Mouse (Mus musculus): ENCODE measurements around the gene Mboat7. TPM values are rescaled to one million over a fixed set of nuclear protein-coding genes. Genes with fewer than 3 reads are reported as not detected.
A peak's percentile ranks its signal among the peaks of the same experiment; 100 is the strongest.
"Not testable (repeated sequence)": the region's sequence is repeated elsewhere in the genome, so short reads cannot be mapped to it uniquely, and the experiment has no call there.

The Mboat7 gene
- polyA plus RNA-seq, 1 experiment from 2014 or later, result 60.8 TPM

- H3K4me3 ChIP-seq, result peak overlapping the region; percentile 93
- H3K9me3 ChIP-seq, result no peaks in the 10 kb centered on the region
- H3K9ac ChIP-seq, result peak overlapping the region; percentile 94
- H3K4me1 ChIP-seq, result peaks cover 5% of the 10 kb centered on the region
- ATAC-seq (ENCODE audit: insufficient number of reproducible peaks, insufficient read depth, low FRiP score, low TSS enrichment), result no peak
- H3K27ac ChIP-seq, result peak overlapping the region; percentile 57; the same call in 1 of the 2 replicates
- peak overlapping the region; percentile 73 for H3K4me2 ChIP-seq (replicated peaks)
- no peaks in the 10 kb centered on the region for H3K27me3 ChIP-seq
- H3K36me3 ChIP-seq, result peaks cover 30% of the 10 kb centered on the region
- 37% methylated on average over 6 of the region's 6 CpGs for WGBS
These were observed 12.6 kb upstream of the Mboat7 start for GRCm38 (mm10) chr7:3705911-3706310.

DNA sequence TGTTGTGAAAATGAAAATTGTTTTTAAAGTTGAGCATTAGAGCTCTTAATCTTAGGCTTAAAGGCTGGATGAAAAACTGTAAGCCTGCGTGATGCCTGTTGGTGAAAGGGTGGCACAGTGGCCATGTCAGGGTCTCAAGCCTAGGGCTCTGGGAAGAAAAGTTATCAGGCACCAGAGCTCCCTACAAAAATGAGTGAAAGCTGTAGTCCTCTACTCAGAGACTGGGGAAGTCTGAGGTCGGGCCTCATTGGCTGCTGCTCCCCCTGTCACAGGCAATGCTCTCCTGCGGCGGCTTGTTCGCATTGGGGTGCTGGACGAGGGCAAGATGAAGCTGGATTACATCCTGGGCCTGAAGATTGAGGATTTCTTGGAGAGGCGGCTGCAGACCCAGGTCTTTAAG is 12.1 kb upstream of the Mboat7 start:
- H3K9me3 ChIP-seq; ATAC-seq (ENCODE audit: insufficient number of reproducible peaks, insufficient read depth, low FRiP score, low TSS enrichment); H3K27me3 ChIP-seq; H3K4me1 ChIP-seq: not testable (repeated sequence)
- Histone ChIP-seq H3K9ac (peak overlapping the region; percentile 94), H3K36me3 (peaks cover 34% of the 10 kb centered on the region), H3K27ac (peak overlapping the region; percentile 94; the same call in 1 of the 2 replicates), H3K4me3 (peak overlapping the region; percentile 93), H3K4me2 (replicated peaks) (peak overlapping the region; percentile 73)
- WGBS, result 3% methylated on average over 7 of the region's 7 CpGs

- WGBS, result under 1% methylated on average over 20 of the region's 20 CpGs
- Histone ChIP-seq H3K36me3 (peaks cover 44% of the 10 kb centered on the region), H3K4me1 (peaks cover 5% of the 10 kb centered on the region), H3K27ac (peak overlapping the region; percentile 94), H3K27me3 (no peaks in the 10 kb centered on the region), H3K9me3 (no peaks in the 10 kb centered on the region), H3K4me3 (peak overlapping the region; percentile 93), H3K9ac (peak overlapping the region; percentile 94), H3K4me2 (replicated peaks) (peak overlapping the region; percentile 73)
- peak; percentile 43; the same call in 1 of the 2 replicates for ATAC-seq (ENCODE audit: insufficient number of reproducible peaks, insufficient read depth, low FRiP score, low TSS enrichment)
These were observed 11.2 kb upstream of the Mboat7 start for GRCm38 (mm10) chr7:3704475-3704874.

DNA sequence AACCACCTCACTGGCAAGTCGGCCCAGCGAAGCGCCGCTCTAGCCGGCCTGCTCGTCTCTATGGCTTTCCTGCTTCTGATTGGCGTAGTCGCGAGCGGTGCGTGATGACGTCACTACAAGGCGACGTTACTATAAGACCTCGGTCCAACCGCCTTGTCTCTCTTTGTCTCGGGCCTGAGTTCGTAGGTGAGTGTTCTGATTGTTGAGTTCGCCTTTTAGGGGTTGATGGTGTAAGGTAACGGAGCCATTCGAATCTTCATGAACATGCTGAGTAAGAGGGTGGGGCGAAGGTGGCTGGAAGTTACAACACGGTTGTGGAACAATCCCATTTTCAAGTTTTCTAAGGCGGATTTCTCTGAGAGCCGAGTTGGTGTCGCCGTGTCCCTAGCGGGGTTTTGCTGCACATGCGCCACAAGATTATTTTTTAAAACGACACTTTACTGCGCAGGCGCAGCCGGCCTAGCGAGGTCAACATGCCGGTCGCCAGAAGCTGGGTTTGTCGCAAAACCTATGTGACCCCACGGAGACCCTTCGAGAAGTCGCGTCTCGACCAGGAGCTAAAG is 10.6 kb upstream of the Mboat7 start, which contains the start of gene Rps9:
Gene Rps9 (plus strand): TSS at position 115 of the 563 bp plus-strand sequence.
- peak within 1 kb of the TSS; percentile 73 for H3K4me2 ChIP-seq (replicated peaks)
- H3K4me1 ChIP-seq, result peaks cover 5% of the 10 kb centered on the region
- H3K4me3 ChIP-seq, result peak within 1 kb of the TSS; percentile 93
- under 1% methylated on average over 42 of the region's 42 CpGs for WGBS
- peak within 1 kb of the TSS; percentile 94 for H3K27ac ChIP-seq
- ATAC-seq (ENCODE audit: insufficient number of reproducible peaks, insufficient read depth, low FRiP score, low TSS enrichment), result peak; percentile 87
- peak within 1 kb of the TSS; percentile 94 for H3K9ac ChIP-seq
- no peaks in the 10 kb centered on the region for H3K9me3 ChIP-seq
- no peaks in the 10 kb centered on the region for H3K27me3 ChIP-seq
- peaks cover 48% of the 10 kb centered on the region for H3K36me3 ChIP-seq

GRCm38 (mm10) chr7:3703148-3703878 is 10.0 kb upstream of the Mboat7 start:
- 20% methylated on average over 6 of the region's 6 CpGs for whole genome bisulfite sequencing
- H3K27ac ChIP-seq, result peak overlapping the region; percentile 94; the same call in 1 of the 2 replicates

DNA sequence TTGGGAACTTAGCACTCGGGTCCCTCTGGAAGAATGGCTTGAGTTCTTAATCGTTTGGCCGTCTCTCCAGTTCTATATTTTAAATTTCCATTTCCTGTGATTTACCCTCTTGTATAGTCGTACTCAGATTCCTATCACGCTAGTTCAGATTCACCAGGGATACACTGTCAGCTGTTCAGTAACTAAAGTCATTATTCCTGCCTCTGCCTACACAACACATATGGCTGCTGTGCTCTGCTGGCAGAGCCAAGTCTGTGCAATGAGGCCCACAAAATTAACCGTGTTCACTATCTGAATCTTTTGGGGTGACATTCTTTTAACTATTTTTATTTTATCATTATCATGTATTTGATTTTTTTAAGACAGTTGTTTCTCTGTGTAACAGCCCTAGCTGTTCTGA is 5.1 kb upstream of the Mboat7 start:
- H3K36me3 ChIP-seq, result peaks cover 49% of the 10 kb centered on the region
- no peak for ATAC-seq (ENCODE audit: insufficient number of reproducible peaks, insufficient read depth, low FRiP score, low TSS enrichment)

More at GRCm38 (mm10) chr7:3703148-3703878, 10.0 kb upstream of the Mboat7 start:
- H3K4me3 ChIP-seq, result peak overlapping the region; percentile 93
- H3K9ac ChIP-seq, result peak overlapping the region; percentile 94
- no peaks in the 10 kb centered on the region for H3K9me3 ChIP-seq
- no peaks in the 10 kb centered on the region for H3K27me3 ChIP-seq
- peaks cover 55% of the 10 kb centered on the region for H3K36me3 ChIP-seq
- peak overlapping the region; percentile 42 for H3K4me2 ChIP-seq (replicated peaks)
- ATAC-seq (ENCODE audit: insufficient number of reproducible peaks, insufficient read depth, low FRiP score, low TSS enrichment), result peak; percentile 22; the same call in 1 of the 2 replicates
- H3K4me1 ChIP-seq, result peaks cover 5% of the 10 kb centered on the region

DNA sequence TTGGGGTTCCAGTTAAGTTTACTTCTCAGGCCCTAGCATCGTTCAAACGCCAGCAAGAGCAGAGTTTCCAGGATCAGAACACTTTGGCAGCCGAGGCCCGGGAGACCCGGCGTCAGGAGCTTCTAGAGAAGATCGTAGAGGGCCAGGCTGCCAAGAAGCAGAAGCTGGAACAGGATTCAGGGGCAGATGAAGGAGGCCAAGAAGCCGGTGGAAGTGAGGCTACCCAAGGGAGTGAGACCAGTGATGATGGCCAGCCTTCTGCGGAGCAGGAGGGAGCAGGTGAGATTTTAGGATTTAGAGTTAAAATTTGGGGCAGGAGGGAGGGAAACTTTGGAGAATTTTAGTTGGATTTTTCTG is 1.6 kb upstream of the Mboat7 start:
- Histone ChIP-seq H3K27ac (peak overlapping the region; percentile 97), H3K4me1 (peaks cover 21% of the 10 kb centered on the region), H3K4me2 (replicated peaks) (peak overlapping the region; percentile 77), H3K36me3 (peaks cover 35% of the 10 kb centered on the region), H3K9ac (peak overlapping the region; percentile 92), H3K4me3 (peak overlapping the region; percentile 69)
- ATAC-seq (ENCODE audit: insufficient number of reproducible peaks, insufficient read depth, low FRiP score, low TSS enrichment); H3K27me3 ChIP-seq; H3K9me3 ChIP-seq: not testable (repeated sequence)
- 4% methylated on average over 9 of the region's 9 CpGs for WGBS

More for the DNA sequence above, 5.1 kb upstream of the Mboat7 start:
- no peak overlapping the region for H3K27ac ChIP-seq
- H3K9ac ChIP-seq, result no peak overlapping the region
- peaks cover 10% of the 10 kb centered on the region; the same call in 1 of the 2 replicates for H3K4me1 ChIP-seq
- 94% methylated on average over 6 of the region's 6 CpGs for WGBS
- no peaks in the 10 kb centered on the region for H3K27me3 ChIP-seq
- H3K9me3 ChIP-seq, result no peaks in the 10 kb centered on the region
- no peak overlapping the region for H3K4me2 ChIP-seq (replicated peaks)
- no peak overlapping the region for H3K4me3 ChIP-seq

DNA sequence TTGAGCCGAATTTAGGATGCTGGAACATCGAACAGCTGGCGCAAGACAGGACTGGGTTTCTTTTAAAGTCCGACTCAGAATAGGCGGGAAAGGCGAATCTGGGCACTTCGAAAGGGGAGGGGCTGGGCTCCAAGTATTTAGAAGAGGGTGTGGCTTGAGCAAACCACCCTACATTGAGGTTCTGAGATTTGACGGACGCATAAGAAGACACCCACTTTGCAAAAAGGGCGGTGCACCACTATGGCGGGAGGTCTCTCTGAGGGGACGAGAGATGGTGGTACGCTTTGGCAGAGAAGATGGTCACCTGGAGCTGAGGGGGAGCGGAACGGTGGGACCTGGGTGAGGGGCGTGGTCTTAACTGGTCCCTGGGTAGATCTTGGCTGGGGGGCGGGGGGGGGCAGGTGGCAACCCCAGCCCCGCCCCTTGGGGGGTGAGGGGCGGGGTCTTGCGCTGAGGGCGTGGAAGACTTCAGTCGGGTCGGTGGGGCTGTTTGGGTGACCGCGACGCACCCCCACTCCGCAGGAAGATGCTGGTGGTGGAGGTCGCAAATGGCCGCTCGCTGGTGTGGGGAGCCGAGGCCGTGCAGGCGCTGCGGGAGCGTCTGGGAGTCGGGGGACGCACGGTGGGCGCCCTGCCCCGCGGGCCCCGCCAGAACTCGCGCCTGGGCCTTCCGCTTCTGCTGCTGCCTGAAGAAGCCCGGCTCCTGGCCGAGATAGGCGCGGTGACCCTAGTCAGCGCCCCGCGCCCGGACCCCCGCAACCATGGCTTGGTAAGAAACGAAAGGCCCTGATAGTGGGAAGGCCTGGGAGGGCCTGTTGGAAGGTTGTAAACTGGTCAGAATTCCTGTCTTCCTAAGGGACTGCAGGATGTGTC is 989 bp upstream of the Mboat7 start:
- peak; percentile 47 for ATAC-seq (ENCODE audit: insufficient number of reproducible peaks, insufficient read depth, low FRiP score, low TSS enrichment)
- H3K4me2 ChIP-seq (replicated peaks), result peak overlapping the region; percentile 77
- H3K4me3 ChIP-seq, result peak overlapping the region; percentile 69
- H3K9me3 ChIP-seq, result no peaks in the 10 kb centered on the region
- no peaks in the 10 kb centered on the region for H3K27me3 ChIP-seq
- H3K27ac ChIP-seq, result peak overlapping the region; percentile 97
- peak overlapping the region; percentile 92 for H3K9ac ChIP-seq
- 0% methylated on average over 42 of the region's 55 CpGs for WGBS
- peaks cover 29% of the 10 kb centered on the region for H3K36me3 ChIP-seq
- peaks cover 21% of the 10 kb centered on the region for H3K4me1 ChIP-seq

DNA sequence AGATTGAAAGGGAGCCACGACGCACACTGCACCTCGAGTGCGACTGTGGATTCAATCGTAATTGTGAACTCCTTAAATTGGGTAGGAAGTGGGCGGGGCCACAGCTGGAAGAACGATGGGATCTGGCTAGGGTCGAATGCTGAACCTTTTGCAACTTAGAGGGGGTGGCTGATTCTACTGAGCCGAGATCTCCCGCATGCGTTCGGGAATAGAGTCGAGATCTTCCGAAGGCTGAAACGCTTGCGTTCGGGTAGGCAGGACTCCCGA is 419 bp upstream of the Mboat7 start:
- WGBS, result under 1% methylated on average over 18 of the region's 18 CpGs
- Histone ChIP-seq H3K9ac (peak overlapping the region; percentile 92), H3K4me2 (replicated peaks) (peak overlapping the region; percentile 77), H3K4me3 (peak overlapping the region; percentile 69), H3K36me3 (peaks cover 28% of the 10 kb centered on the region), H3K27me3 (no peaks in the 10 kb centered on the region), H3K27ac (peak overlapping the region; percentile 97), H3K9me3 (no peaks in the 10 kb centered on the region), H3K4me1 (peaks cover 21% of the 10 kb centered on the region)
- no peak for ATAC-seq (ENCODE audit: insufficient number of reproducible peaks, insufficient read depth, low FRiP score, low TSS enrichment)

GRCm38 (mm10) chr7:3692382-3692986 is 839 bp downstream of the Mboat7 start, which contains the start of gene Tsen34:
TSS of gene Tsen34 (plus strand) at chr7:3692863.
- peak within 1 kb of the TSS; percentile 69 for H3K4me3 ChIP-seq
- H3K9ac ChIP-seq, result peak within 1 kb of the TSS; percentile 92
- H3K36me3 ChIP-seq, result peaks cover 25% of the 10 kb centered on the region
- under 1% methylated on average over 49 of the region's 49 CpGs for WGBS
- ATAC-seq (ENCODE audit: insufficient number of reproducible peaks, insufficient read depth, low FRiP score, low TSS enrichment), result peak; percentile 74
- no peaks in the 10 kb centered on the region for H3K9me3 ChIP-seq
- H3K27me3 ChIP-seq, result no peaks in the 10 kb centered on the region
- H3K27ac ChIP-seq, result peak within 1 kb of the TSS; percentile 97
- peaks cover 21% of the 10 kb centered on the region for H3K4me1 ChIP-seq
- H3K4me2 ChIP-seq (replicated peaks), result peak within 1 kb of the TSS; percentile 77

- H3K27ac ChIP-seq, result peak overlapping the region; percentile 97
- H3K9me3 ChIP-seq, result no peaks in the 10 kb centered on the region
- ATAC-seq (ENCODE audit: insufficient number of reproducible peaks, insufficient read depth, low FRiP score, low TSS enrichment), result no peak
- H3K27me3 ChIP-seq, result no peaks in the 10 kb centered on the region
- H3K4me2 ChIP-seq (replicated peaks), result peak overlapping the region; percentile 77
- WGBS, result 31% methylated on average over 3 of the region's 3 CpGs
- peak overlapping the region; percentile 92 for H3K9ac ChIP-seq
- peaks cover 21% of the 10 kb centered on the region for H3K4me1 ChIP-seq
- peak overlapping the region; percentile 69 for H3K4me3 ChIP-seq
- peaks cover 25% of the 10 kb centered on the region for H3K36me3 ChIP-seq
These were observed 1.4 kb downstream of the Mboat7 start for GRCm38 (mm10) chr7:3691919-3692318.
